Mouse (Mus musculus) brain, embryonic 14.5 days (tissue): ENCODE measurements at regions not wholly inside any gene's neighbourhood (a gene's known extent, or its start where the extent isn't known, plus 50 kb on each side); places are given as distances from the start of the nearest gene placed in this dataset.

ENCODE experiments used
- CTCF ChIP-seq: fragments of 200-500 bp; IDR thresholded peaks from 2 replicates; pipeline ENCODE4 v1.5.1; 2012; ENCODE audit warnings: inconsistent platforms, mild to moderate bottlenecking, moderate library complexity, borderline replicate concordance; ENCODE audit not compliant: insufficient read depth, insufficient read length; ENCODE audit errors: extremely low read depth
- POLR2A ChIP-seq: fragments of 200-500 bp; IDR thresholded peaks from 2 replicates; pipeline ENCODE4 v1.6.1; 2012; ENCODE audit warnings: mild to moderate bottlenecking, inconsistent platforms, borderline replicate concordance; ENCODE audit not compliant: poor library complexity, insufficient read depth, insufficient read length, severe bottlenecking; ENCODE audit errors: extremely low read depth

DNA sequence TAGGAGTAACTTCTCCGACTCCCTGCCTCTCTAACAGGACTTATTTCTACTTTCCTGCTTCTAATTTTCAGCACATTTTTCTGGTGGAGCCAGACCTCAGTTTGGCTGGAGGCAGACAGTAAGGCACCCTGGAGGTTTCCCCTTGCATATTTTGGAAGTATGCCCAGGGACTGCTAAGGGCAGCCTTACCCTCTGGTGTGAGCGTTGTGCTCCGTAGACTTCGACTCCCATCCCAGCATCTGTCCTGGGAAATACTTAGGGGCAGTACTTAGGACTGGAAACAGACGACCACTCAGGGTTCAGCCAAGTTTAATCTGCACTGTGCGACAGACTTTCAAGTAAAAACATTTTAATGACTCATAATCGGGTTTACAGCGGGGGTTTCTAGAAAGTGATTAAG, 71.0 kb upstream of the Aff3 start:
- TF ChIP-seq CTCF (no peak), POLR2A (no peak)
